Mouse (Mus musculus) embryonic fibroblast, embryonic 13.5 days (primary cell): Measurements from ENCODE around the gene Foxf1. TPM values are rescaled to one million over a fixed set of nuclear protein-coding genes. Genes with fewer than 3 reads are reported as not detected.

ENCODE experiments used
- H3K27ac ChIP-seq: 2 replicates; pipeline ENCODE4 v1.5.1; 2012; ENCODE audit warnings: low read length, control low read depth, inconsistent platforms; ENCODE audit not compliant: insufficient read depth
- H3K4me1 ChIP-seq: 2 replicates; pipeline ENCODE4 v1.6.1; 2011; ENCODE audit warnings: low read length; ENCODE audit not compliant: control insufficient read depth, insufficient read depth
- H3K4me3 ChIP-seq: 2 replicates; pipeline ENCODE4 v1.5.1; 2011; ENCODE audit warnings: mild to moderate bottlenecking, control low read depth, low read length; ENCODE audit not compliant: insufficient read depth
- CTCF ChIP-seq: IDR thresholded peaks from 2 replicates; pipeline ENCODE4 v1.5.1; 2011; ENCODE audit warnings: mild to moderate bottlenecking, control low read depth, low read length, moderate library complexity, borderline replicate concordance; ENCODE audit not compliant: insufficient read depth
- POLR2A ChIP-seq: IDR thresholded peaks from 2 replicates; pipeline ENCODE4 v1.6.1; 2011; ENCODE audit warnings: low read depth, mild to moderate bottlenecking, control low read depth, low read length, moderate library complexity
- polyA plus RNA-seq: library from polyadenylated mRNA; stranded (reverse); fragments of >200 nt; gene quantifications from 2 replicates; pipeline ENCODE4 v1.2.4, GENCODE M21; 2011; ENCODE audit warnings: low read depth; ENCODE audit not compliant: missing spikeins, insufficient read length

Gene Foxf1
- polyA plus RNA-seq, 1 experiment = 6.9 TPM

DNA sequence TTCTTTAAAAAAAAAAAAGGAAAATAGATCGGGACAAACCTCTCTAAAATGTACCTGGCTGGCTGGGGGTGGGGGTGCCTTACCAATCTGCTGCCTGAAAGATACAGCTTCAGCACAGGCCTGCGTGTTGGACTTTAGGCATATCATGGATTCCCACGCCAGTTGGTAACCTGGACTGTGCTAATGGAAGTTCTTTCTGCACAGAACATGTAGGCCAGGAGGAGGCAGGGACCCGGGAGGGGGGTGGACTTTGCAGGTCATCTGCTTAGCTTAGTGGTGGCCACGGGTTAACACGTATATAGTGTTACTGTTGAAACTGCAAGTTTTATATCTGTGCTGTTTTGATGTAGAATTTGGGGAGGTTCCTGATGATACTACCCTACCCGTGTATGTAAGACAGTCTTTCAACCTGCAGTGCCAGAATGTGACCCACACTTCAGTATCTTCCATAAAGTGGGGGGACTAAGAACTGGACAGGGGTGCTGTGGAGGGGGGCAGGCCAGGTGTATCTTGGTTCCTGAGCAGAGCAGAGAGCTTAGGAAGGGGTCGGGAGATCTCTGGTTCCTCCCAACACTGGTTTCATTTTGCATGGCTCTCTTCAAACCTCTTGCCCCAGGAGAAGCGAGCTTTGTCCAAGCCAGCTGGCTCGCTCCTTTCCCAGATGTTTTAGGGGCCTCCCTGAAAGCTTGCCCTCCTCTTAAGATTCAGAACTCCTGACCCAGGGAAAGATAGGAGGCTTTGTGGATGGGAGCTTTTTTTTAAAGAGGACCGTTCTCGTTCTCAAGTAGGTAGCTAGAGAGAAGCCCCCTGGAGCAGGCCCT lies 35.7 kb downstream of the Foxf1 start:
- Histone ChIP-seq H3K4me3 (peak overlapping the region; percentile 83), H3K4me1 (peaks cover 3% of the 10 kb centered on the region), H3K27ac (peak overlapping the region; percentile 53)
- TF ChIP-seq CTCF (no peak), POLR2A (no peak)

DNA sequence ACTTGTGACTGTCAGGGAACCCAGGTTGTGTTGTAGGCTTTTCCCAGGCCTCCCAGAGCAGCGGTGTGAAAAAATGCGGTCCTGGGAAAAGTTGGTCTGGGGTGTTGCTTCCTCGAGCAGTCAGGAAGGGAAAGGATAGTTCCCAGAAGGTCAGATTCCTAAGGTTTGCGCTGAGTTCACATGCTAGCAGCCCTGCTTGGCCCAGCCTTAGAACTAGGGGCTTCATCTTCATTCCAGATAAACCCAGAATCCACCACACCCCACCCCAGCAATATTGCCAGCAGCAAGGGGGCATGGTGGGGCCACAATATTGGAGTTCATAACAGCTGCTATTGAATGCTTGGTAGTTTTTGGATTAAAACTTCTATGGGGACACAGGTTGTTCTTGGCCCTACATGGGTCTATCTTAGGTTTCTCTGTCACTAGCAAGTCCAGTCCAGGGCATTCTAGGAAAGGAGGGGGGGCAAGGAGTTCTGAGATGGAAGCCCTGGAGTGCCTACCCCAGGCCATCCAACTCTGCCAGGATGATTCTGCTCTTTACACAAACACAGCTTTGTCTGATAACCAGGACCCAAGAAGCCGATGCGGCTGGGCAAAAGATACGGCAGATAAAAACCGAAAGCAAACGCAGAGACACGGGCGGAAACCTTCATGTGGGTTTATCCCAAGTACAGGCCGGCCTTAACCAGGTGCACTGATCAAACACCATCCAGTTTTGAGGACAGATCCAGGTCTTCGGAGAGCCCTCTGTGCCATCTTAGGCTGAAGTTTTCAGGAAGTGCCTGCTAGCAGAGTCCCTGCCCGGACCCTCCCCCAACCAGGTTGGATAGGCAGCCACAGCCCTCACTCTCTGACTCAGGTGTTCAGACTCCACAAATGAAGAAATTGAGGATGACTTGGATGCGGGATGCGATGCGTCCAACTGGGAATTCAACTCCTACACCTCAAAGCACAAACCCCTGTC lies 36.6 kb downstream of the Foxf1 start:
- Histone ChIP-seq H3K27ac (peak overlapping the region; percentile 53), H3K4me1 (peaks cover 3% of the 10 kb centered on the region), H3K4me3 (peak overlapping the region; percentile 83)

DNA sequence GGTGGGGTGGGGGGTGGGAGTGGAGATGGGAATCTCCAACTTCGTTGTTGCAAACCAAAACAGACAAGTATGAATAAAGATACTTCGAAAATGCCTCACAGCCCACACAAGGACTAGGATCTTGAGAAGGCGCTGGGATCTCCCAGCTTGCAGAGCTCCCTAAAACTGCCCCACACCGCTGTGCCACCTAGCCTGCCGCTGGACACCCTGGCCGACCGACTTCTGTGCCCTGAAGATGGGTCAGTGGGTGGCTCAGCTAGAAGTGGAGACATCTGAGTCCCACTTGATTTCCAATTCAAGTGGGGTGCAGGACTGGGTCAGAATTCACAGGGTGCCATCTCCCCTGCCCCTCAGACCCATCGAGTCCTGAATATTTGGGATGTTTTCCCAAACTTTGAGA lies 37.5 kb downstream of the Foxf1 start:
- H3K4me1 ChIP-seq = peaks cover 3% of the 10 kb centered on the region
- TF ChIP-seq POLR2A = no peak
- TF ChIP-seq CTCF = no peak
- peak overlapping the region; percentile 34 for H3K27ac ChIP-seq
- no peak overlapping the region for H3K4me3 ChIP-seq

More for the DNA sequence above, 36.6 kb downstream of the Foxf1 start:
- TF ChIP-seq POLR2A (no peak), CTCF (no peak)

DNA sequence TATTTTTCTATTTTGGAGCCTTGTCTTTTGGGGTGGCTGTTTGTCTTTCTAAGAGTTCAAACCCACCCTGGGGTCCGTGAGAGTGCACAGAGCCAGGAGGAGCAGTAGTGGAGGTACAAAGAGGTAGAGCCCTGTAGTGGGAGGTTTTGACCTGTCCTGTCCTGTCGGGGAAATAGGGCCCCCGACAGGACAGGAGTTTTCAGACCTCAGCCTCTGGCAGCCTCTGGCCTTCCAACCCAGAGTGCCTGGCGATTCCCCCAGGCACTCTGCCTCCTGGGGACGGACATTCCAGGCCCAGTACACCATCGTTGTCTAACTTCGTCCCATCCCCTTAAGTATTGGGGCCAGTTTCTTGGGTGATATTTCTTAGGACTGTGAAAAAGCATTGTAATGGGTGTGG lies 38.2 kb downstream of the Foxf1 start:
- Histone ChIP-seq H3K27ac (peak overlapping the region; percentile 16; the same call in 1 of the 2 replicates), H3K4me1 (peaks cover 3% of the 10 kb centered on the region), H3K4me3 (no peak overlapping the region)
- TF ChIP-seq POLR2A (no peak), CTCF (no peak)

DNA sequence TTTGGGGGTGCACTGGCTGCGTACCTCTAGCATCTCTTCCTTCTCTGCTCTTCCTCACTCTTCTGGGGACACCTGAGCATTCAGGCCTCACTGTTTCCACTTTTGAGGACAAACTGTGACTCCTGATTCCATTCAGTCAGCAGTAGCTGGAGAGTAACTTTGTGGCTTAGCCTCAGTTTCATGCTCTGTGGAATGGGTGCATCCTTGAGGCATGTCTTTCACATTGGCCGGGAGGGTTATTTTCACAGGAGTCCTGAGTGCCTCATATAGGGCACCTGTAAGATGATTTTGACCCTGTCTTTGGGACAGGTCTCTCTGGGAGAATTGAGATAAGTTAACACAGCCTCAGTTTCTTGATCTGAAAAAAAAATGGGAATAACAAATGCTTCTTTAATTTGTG lies 38.9 kb downstream of the Foxf1 start:
- peaks cover 3% of the 10 kb centered on the region for H3K4me1 ChIP-seq
- 0 out of 2 replicates have a peak overlapping the region, but pooled peaks have one; percentile 6 for H3K27ac ChIP-seq
- no peak overlapping the region for H3K4me3 ChIP-seq
- TF ChIP-seq CTCF (no peak), POLR2A (no peak)

DNA sequence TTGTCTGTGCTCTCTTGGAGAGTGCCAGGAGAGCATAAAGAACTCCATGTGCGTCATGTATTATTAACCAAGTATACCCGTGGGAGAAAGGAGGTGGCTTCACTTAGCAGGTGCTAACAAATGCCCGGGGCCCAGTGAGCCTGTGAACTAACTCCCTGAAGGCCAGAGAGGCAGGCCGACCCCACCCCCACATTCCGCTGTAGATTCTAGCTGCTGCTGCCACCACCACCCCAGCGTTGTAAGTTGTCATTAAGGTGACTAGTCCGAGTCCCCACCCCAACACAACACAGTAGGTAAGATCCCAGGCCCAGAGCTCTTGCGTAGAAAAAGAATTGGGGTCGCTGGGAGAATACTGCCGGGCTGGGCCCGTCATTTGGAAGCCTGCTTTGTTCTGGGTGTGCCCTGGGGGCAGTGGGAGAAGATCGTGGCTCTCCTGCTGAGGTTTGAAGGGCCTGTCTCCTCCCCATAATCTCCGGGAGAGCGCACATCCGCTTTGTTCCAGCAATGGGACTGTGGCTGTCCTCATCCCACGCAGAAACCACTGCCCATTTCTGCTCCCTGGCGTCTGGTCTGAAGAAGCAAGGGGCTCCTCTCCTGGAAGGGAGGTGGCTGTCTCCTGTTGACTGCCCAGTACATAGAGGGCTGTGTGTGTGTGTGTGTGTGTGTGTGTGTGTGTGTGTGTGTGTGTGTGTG lies 40.5 kb downstream of the Foxf1 start:
- Histone ChIP-seq H3K27ac (peak overlapping the region; percentile 83), H3K4me3 (0 out of 2 replicates have a peak overlapping the region, but pooled peaks have one; percentile 19), H3K4me1 (peaks cover 3% of the 10 kb centered on the region)
- no peak for TF ChIP-seq CTCF
- TF ChIP-seq POLR2A = peak; percentile 18; the same call in 1 of the 2 replicates

DNA sequence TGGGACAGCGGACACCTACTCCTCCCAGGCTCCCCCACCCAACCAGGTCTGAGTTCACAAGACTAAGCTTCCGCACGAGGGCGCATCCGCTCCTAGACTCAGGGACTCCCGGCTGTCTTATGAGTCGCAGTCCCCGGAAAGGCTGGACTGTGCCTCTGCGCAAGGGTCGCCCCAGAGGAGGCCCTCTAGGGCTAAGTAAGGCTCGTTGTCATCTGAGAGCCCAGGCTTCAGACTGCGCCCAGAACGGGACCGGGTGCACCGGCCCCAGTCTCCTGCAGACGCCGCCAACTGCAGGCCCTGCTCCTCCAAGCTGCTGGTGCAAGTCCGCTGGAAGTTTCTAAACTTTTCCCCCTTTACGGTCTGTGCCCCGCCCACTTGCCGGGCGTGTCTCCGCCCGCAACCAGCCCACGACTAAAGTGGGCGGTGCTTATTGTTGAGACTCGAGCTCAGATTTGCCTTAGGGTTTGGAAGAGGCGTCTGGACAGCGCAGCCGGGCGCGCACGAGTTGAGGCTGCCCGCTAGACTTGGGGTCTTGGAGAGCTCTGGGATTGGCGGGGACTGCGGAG lies 41.2 kb downstream of the Foxf1 start:
- peaks cover 3% of the 10 kb centered on the region for H3K4me1 ChIP-seq

DNA sequence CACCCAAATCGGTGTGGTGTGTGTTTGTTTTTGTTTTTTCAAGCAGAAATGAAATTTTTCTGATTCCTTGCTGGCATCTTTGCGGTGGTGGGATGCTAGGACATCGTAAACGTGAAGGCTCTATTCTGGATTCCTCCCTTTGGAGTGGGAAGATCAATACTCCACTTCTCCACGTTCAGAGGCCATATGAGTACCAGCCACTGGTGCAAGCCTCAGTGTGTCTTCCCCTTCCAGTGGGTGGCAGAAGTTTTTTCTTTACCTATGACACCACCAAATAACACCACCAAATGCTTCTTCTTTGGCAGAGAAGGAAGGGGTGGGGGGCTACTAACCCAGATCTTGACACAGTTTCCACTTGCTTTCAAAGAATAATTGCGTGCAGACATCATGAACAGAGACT lies 42.0 kb downstream of the Foxf1 start:
- Histone ChIP-seq H3K27ac (no peak overlapping the region), H3K4me3 (peak overlapping the region; percentile 36; the same call in 1 of the 2 replicates), H3K4me1 (peaks cover 3% of the 10 kb centered on the region)
- TF ChIP-seq POLR2A (no peak), CTCF (no peak)

More for the DNA sequence above, 41.2 kb downstream of the Foxf1 start:
- Histone ChIP-seq H3K4me3 (peak overlapping the region; percentile 36), H3K27ac (peak overlapping the region; percentile 83)
- TF ChIP-seq CTCF = peak; percentile 48; the same call in 1 of the 2 replicates
- peak; percentile 91 for TF ChIP-seq POLR2A

DNA sequence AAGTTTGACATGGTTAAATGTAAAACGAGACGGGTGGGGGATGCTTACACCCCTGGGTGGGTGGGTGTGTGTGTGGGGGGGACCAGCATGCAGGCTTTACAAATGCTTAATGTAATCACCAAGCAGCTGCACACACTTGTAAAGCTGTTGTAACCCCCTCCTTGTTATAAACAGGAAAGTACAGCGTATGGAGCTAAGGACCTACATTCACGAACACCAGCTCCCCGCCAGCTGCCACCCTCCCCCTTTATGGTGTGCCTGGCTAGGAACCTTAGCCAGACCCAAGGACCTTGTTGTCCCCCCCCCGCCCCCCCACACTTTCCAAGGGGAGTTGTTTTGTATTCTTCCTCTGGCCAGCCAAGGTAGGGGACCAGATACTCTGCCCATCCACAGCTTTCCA lies 42.5 kb downstream of the Foxf1 start:
- H3K4me3 ChIP-seq = no peak overlapping the region
- H3K27ac ChIP-seq = no peak overlapping the region
- no peak for TF ChIP-seq POLR2A
- no peak for TF ChIP-seq CTCF
- H3K4me1 ChIP-seq = peaks cover 3% of the 10 kb centered on the region
